Mouse (Mus musculus) myocyte (in vitro differentiated cells): ENCODE measurements around the gene Mcur1. TPM values are rescaled to one million over a fixed set of nuclear protein-coding genes. Genes with fewer than 3 reads are reported as not detected.
A peak's percentile ranks its signal among the peaks of the same experiment; 100 is the strongest.

Source experiments
- H3K27me3 ChIP-seq: one replicate; pipeline ENCODE4 v1.6.1; 2011; ENCODE audit not compliant: control insufficient read depth, insufficient read depth, insufficient read length
- H3K36me3 ChIP-seq: one replicate; pipeline ENCODE4 v1.6.1; 2011; ENCODE audit not compliant: control insufficient read depth, insufficient read depth
- H3K4me2 ChIP-seq: one replicate; pipeline ENCODE4 v1.6.1; 2011; ENCODE audit warnings: low read depth, control low read depth
- H3K4me3 ChIP-seq: one replicate; pipeline ENCODE4 v1.5.1; 2011; ENCODE audit warnings: mild to moderate bottlenecking, control low read depth, moderate library complexity
- H3K79me2 ChIP-seq: one replicate; pipeline ENCODE4 v1.6.1; 2011; ENCODE audit not compliant: control insufficient read depth, insufficient read depth
- H3ac ChIP-seq: one replicate; pipeline ENCODE4 v1.6.1; 2011; ENCODE audit not compliant: control insufficient read depth, insufficient read length
- CEBPB ChIP-seq: IDR thresholded peaks from 2 replicates; pipeline ENCODE4 v1.6.1; 2011; ENCODE audit warnings: mild to moderate bottlenecking, moderate library complexity; ENCODE audit not compliant: poor library complexity, insufficient read depth, severe bottlenecking
- E2F4 ChIP-seq: IDR thresholded peaks from one replicate; pipeline ENCODE4 v1.6.1; 2011; ENCODE audit warnings: mild to moderate bottlenecking, control low read depth, moderate library complexity; ENCODE audit not compliant: insufficient read depth
- MAX ChIP-seq: IDR thresholded peaks from one replicate; pipeline ENCODE4 v1.6.1; 2011; ENCODE audit warnings: low read depth, mild to moderate bottlenecking, control low read depth
- MYOD1 ChIP-seq, 3 experiments: IDR thresholded peaks; one replicate each; pipeline ENCODE4 v1.6.1; 2011; ENCODE audit warnings: control low read depth in 2 of 3, low read depth in 2 of 3, mild to moderate bottlenecking in 2 of 3, moderate library complexity in 1 of 3; ENCODE audit not compliant: insufficient read length in 2 of 3, control insufficient read depth in 1 of 3
- MYOG ChIP-seq, 3 experiments: IDR thresholded peaks; one replicate each; pipeline ENCODE4 v1.6.1; 2011; ENCODE audit warnings: control low read depth in 2 of 3, low read depth in 2 of 3, mild to moderate bottlenecking in 2 of 3; ENCODE audit not compliant: insufficient read length in 2 of 3, control insufficient read depth in 1 of 3, insufficient read depth in 1 of 3
- POLR2A ChIP-seq: IDR thresholded peaks from one replicate; pipeline ENCODE4 v1.6.1; 2011; ENCODE audit warnings: low read depth, mild to moderate bottlenecking, control low read depth, moderate library complexity; ENCODE audit not compliant: insufficient read length
- POLR2AphosphoS2 ChIP-seq: IDR thresholded peaks from one replicate; pipeline ENCODE4 v1.6.1; 2011; ENCODE audit warnings: low read depth, control low read depth; ENCODE audit not compliant: insufficient read length
- REST ChIP-seq: IDR thresholded peaks from one replicate; pipeline ENCODE4 v1.6.1; 2011; ENCODE audit warnings: mild to moderate bottlenecking, control low read depth, moderate library complexity; ENCODE audit not compliant: insufficient read depth, insufficient read length
- SRF ChIP-seq: IDR thresholded peaks from one replicate; pipeline ENCODE4 v1.6.1; 2011; ENCODE audit warnings: low read depth; ENCODE audit not compliant: control insufficient read depth, insufficient read length
- TCF12 ChIP-seq: IDR thresholded peaks from one replicate; pipeline ENCODE4 v1.6.1; 2011; ENCODE audit warnings: mild to moderate bottlenecking, control low read depth; ENCODE audit not compliant: poor library complexity, insufficient read depth, severe bottlenecking
- TCF3 ChIP-seq: IDR thresholded peaks from one replicate; pipeline ENCODE4 v1.6.1; 2011; ENCODE audit warnings: low read depth, control low read depth; ENCODE audit not compliant: insufficient read length
- USF1 ChIP-seq: IDR thresholded peaks from one replicate; pipeline ENCODE4 v1.6.1; 2011; ENCODE audit warnings: low read depth, mild to moderate bottlenecking, control low read depth, moderate library complexity
- polyA plus RNA-seq: library from polyadenylated mRNA; unstranded; fragments of >200 nt; fragmentation: generic; extraction: Trizol; gene quantifications from one replicate; pipeline ENCODE4 v1.2.1, GENCODE M21; 2012; ENCODE audit warnings: missing spikeins

The Mcur1 gene
- polyA plus RNA-seq, 1 experiment = 5.7 TPM

DNA sequence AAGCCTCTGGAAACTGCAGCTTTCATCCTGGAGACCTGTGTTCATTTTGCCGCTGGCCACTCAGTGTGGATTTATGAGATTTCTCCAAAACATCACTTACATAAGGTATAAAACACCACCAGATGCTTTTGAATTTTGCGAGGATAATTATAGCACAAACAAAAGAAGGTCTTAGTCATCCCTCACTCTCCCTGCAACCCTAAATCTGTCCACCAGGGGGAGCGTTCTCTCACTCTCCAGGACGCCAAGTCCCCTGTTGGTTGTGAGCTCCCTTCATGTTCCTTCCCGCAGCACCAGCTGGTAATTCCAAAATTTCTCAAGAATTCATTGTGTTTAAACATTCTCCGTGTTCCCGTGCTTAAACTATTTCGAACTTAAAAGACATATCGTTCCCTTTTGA lies 5.4 kb upstream of the Mcur1 start:
- no peaks in the 10 kb centered on the region for H3K27me3 ChIP-seq
- TF ChIP-seq MAX (no peak), POLR2AphosphoS2 (no peak), MYOD1 (IDR thresholded peaks at IDR 0.05; ENCODE audit: control insufficient read depth in 1 of 3, insufficient read length in 2 of 3, low read depth in 2 of 3) (no peak), REST (no peak), SRF (no peak), POLR2A (no peak), USF1 (no peak), E2F4 (no peak), CEBPB (no peak), TCF3 (no peak), TCF12 (no peak), MYOG (IDR thresholded peaks at IDR 0.05; ENCODE audit: control insufficient read depth in 1 of 3, insufficient read depth in 1 of 3, insufficient read length in 2 of 3, low read depth in 2 of 3) (no peak)
- no peaks in the 10 kb centered on the region for H3K79me2 ChIP-seq
- no peaks in the 10 kb centered on the region for H3K36me3 ChIP-seq
- H3ac ChIP-seq = no peak overlapping the region
- H3K4me2 ChIP-seq = no peak overlapping the region
- H3K4me3 ChIP-seq = no peak overlapping the region

DNA sequence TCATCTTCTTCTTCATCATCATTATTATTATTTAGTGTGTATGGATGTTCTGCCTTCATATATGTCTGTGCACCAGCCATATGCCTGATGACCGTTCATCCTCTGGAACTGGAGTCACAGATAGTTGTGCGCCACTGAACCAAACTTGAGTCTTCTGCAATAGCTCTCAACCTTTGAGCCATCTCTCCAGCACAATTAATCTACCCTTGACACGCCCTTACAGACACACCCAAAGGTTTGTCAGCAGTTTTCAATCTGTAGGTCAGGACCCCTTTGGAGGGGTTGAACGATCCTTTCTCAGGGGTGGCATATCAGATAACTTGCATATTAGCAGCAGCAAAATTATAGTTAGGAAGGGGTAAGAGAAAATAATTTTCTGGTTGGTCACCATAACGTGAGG lies 4.7 kb upstream of the Mcur1 start:
- TF ChIP-seq SRF (no peak), TCF3 (no peak)
- Histone ChIP-seq H3K79me2 (no peaks in the 10 kb centered on the region), H3K4me2 (no peak overlapping the region), H3K27me3 (no peaks in the 10 kb centered on the region), H3ac (no peak overlapping the region), H3K36me3 (no peaks in the 10 kb centered on the region), H3K4me3 (no peak overlapping the region)

DNA sequence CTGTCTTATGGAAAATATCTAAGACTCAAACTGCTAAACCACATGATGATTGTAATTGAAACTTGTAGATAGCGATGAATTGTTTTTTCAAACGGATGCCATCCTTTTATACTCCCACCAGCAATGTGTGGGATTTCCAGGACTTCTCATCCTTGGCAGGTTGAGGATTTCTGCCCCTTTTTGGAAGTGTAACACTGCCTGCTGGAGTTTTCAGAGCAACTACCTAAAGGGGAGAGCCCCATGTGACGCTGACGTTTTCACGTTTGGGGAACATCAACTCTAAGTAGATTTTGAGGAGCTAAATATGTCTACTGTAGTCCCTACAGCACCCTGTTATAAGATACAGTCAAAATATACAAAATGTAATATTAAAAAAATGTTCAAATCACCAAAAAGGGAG lies 2.7 kb upstream of the Mcur1 start:
- Histone ChIP-seq H3K4me3 (no peak overlapping the region), H3K36me3 (no peaks in the 10 kb centered on the region), H3K4me2 (no peak overlapping the region), H3ac (no peak overlapping the region), H3K27me3 (no peaks in the 10 kb centered on the region), H3K79me2 (peaks cover 10% of the 10 kb centered on the region)
- no peak for TF ChIP-seq TCF12

DNA sequence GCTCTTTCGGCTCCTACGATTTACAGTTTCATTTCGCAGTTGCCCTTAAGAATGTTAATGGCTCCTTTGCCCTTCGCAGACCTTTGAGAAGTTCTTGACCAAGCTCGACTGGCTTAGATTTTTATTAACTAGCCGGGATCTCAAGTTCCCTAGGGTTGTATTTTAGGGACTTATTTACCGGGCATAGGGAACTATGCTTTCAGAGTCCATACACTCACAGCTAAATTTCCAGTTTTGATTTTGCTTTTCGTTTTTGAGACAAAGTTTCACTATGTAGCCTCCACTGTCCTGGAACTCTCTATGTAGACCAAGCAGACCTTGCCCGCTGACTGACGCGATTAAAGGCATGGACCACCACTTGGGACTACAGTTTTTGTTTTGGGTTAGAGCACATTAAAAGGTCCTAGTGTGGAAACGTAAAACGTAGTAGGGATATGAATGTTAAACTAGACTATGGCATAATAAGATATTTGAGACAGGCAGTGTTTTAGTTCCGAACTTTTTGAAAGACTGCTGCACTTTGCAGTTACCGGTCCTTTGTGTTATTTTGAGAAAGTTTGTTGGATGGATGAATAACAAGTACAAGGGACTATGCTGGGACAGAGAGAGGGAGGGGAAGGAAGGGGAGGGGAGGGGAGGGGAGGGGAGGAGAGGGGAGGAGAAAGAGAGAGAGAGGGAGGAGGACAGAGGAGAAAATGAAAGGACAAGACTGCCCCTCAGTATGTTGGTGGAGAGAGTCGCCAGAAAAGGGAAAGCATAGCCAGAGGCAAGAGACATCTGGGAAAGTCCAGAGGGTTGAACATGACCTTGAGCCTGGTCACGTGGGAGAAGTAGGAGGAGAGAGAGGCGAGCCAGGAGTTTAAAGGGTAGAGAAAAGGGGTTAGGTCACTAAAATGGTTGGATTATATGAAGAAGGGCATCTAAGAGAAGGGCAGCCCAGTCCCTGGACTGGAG lies 744 bp upstream of the Mcur1 start:
- peak overlapping the region; percentile 78 for H3ac ChIP-seq
- peaks cover 12% of the 10 kb centered on the region for H3K79me2 ChIP-seq
- no peaks in the 10 kb centered on the region for H3K27me3 ChIP-seq
- no peaks in the 10 kb centered on the region for H3K36me3 ChIP-seq
- peak overlapping the region; percentile 36 for H3K4me3 ChIP-seq
- no peak for TF ChIP-seq TCF12
- TF ChIP-seq E2F4 = no peak
- no peak for TF ChIP-seq POLR2AphosphoS2
- peak; percentile 45 for TF ChIP-seq POLR2A
- no peak for TF ChIP-seq REST
- TF ChIP-seq MYOD1 (IDR thresholded peaks at IDR 0.05; ENCODE audit: control insufficient read depth in 1 of 3, insufficient read length in 2 of 3, low read depth in 2 of 3) = no peak
- peak; percentile 97 for TF ChIP-seq USF1
- TF ChIP-seq SRF = no peak
- no peak for TF ChIP-seq CEBPB
- no peak for TF ChIP-seq MAX
- TF ChIP-seq TCF3 = no peak
- no peak for TF ChIP-seq MYOG (IDR thresholded peaks at IDR 0.05; ENCODE audit: control insufficient read depth in 1 of 3, insufficient read depth in 1 of 3, insufficient read length in 2 of 3, low read depth in 2 of 3)
- peak overlapping the region; percentile 93 for H3K4me2 ChIP-seq

DNA sequence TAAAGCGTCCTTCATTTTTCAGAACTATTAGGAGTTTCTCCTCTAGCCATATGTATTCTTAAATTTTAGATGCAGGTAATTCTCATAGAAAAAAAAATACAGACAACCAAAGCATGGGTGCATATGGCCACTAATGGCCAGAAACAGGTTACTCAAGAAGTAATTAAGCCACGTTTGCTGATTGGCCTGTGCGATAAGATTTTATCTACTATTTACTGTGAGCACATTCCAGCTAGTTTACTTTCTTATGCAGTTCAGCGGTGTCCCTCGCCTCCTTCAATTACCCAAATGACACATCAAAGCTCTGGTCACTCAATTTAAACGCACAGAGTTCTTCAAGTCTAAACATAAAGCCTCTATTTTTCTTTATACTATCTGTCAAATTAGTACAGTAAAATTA lies 1.0 kb downstream of the Mcur1 start:
- Histone ChIP-seq H3K4me3 (peak overlapping the region; percentile 36), H3K79me2 (peaks cover 12% of the 10 kb centered on the region), H3ac (peak overlapping the region; percentile 78), H3K4me2 (peak overlapping the region; percentile 84), H3K27me3 (no peaks in the 10 kb centered on the region), H3K36me3 (no peaks in the 10 kb centered on the region)
- TF ChIP-seq USF1 (no peak), SRF (no peak), MYOG (IDR thresholded peaks at IDR 0.05; ENCODE audit: control insufficient read depth in 1 of 3, insufficient read depth in 1 of 3, insufficient read length in 2 of 3, low read depth in 2 of 3) (no peak), TCF12 (no peak), POLR2A (no peak), CEBPB (no peak), E2F4 (no peak), MYOD1 (IDR thresholded peaks at IDR 0.05; ENCODE audit: control insufficient read depth in 1 of 3, insufficient read length in 2 of 3, low read depth in 2 of 3) (no peak), MAX (no peak), POLR2AphosphoS2 (no peak), REST (no peak), TCF3 (no peak)
